Mouse (Mus musculus): ENCODE results near the gene Ap3b2. TPM values are rescaled to one million over a fixed set of nuclear protein-coding genes. Genes with fewer than 3 reads are reported as not detected.

The Ap3b2 gene
- polyA plus RNA-seq, 1 experiment from 2014 or later, result 0.50 TPM

DNA sequence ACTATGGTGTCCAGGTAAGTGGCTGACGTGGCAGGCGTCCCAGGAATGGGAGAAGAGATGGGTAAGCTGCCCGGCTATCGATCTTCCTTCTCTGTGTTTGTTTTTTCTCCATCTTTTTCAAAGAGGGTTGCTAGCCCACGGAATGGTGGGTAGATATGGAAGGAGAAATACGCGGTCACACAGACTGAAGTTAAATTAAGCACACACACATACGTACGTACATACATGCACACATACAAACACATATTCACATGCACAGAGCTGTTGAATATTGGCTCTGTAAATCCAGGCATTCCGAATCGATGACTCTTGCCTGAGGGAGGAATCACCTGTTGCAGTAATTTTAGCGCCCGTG is 29.9 kb upstream of the Ap3b2 start:
- WGBS, result 4% methylated on average over 13 of the region's 13 CpGs
- Histone ChIP-seq H3K27ac (ENCODE audit: low read length) (peak overlapping the region; percentile 94), H3K9me3 (ENCODE audit: control insufficient read depth, low read length) (no peaks in the 10 kb centered on the region), H3K36me3 (ENCODE audit: control insufficient read depth, insufficient read depth, low read length) (peaks cover 8% of the 10 kb centered on the region), H3K4me1 (replicated peaks; ENCODE audit: control insufficient read depth, insufficient read depth, low read length) (peaks cover 8% of the 10 kb centered on the region), H3K27me3 (ENCODE audit: control insufficient read depth, insufficient read depth, low read depth, low read length) (no peaks in the 10 kb centered on the region), H3K9ac (ENCODE audit: low read length) (peak overlapping the region; percentile 85), H3K4me2 (ENCODE audit: low read depth, low read length) (peak overlapping the region; percentile 76), H3K4me3 (ENCODE audit: low read length) (peak overlapping the region; percentile 67)
- 0 out of 2 replicates have a peak, but pooled peaks have one; percentile 14 for ATAC-seq (ENCODE audit: low read depth)

DNA sequence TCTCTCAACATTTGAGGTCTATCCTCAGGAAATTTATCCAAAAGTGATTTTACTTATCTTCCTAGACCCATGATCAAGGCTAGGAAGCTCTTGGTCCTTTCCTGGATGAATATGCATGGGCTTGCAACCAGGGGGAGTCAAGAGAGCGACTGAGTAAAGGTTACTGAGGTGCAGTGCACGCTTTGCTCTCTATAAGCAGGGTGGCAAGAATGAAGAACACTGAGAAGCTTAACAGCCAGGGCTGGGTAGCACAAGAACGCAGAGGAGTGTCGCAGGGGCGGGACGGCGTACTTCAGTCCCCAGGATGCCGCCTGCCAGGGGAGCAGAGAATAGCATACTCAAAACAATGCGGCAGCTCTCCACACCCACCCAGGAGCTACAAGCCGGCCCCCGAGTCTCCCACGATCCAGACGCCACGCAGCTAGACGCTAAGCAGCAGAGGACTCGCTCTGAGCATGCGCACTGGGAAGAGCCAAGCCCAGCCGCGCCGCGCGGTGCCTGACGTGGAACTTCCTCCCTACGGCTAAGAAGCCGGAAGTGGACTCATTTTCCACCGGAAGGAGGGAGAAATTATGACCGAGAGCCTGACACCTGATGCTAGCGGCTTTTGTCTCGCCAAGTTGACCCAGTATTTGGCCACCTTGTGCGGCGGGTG is 29.4 kb upstream of the Ap3b2 start:
- ATAC-seq (ENCODE audit: low read depth), result peak; percentile 98
- H3K4me1 ChIP-seq (replicated peaks; ENCODE audit: control insufficient read depth, insufficient read depth, low read length), result peaks cover 8% of the 10 kb centered on the region
- peaks cover 8% of the 10 kb centered on the region for H3K36me3 ChIP-seq (ENCODE audit: control insufficient read depth, insufficient read depth, low read length)
- no peaks in the 10 kb centered on the region for H3K27me3 ChIP-seq (ENCODE audit: control insufficient read depth, insufficient read depth, low read depth, low read length)
- peak overlapping the region; percentile 67 for H3K4me3 ChIP-seq (ENCODE audit: low read length)
- H3K9ac ChIP-seq (ENCODE audit: low read length), result peak overlapping the region; percentile 85
- H3K9me3 ChIP-seq (ENCODE audit: control insufficient read depth, low read length), result no peaks in the 10 kb centered on the region
- WGBS, result under 1% methylated on average over 31 of the region's 31 CpGs
- H3K4me2 ChIP-seq (ENCODE audit: low read depth, low read length), result peak overlapping the region; percentile 76
- peak overlapping the region; percentile 94 for H3K27ac ChIP-seq (ENCODE audit: low read length)

DNA sequence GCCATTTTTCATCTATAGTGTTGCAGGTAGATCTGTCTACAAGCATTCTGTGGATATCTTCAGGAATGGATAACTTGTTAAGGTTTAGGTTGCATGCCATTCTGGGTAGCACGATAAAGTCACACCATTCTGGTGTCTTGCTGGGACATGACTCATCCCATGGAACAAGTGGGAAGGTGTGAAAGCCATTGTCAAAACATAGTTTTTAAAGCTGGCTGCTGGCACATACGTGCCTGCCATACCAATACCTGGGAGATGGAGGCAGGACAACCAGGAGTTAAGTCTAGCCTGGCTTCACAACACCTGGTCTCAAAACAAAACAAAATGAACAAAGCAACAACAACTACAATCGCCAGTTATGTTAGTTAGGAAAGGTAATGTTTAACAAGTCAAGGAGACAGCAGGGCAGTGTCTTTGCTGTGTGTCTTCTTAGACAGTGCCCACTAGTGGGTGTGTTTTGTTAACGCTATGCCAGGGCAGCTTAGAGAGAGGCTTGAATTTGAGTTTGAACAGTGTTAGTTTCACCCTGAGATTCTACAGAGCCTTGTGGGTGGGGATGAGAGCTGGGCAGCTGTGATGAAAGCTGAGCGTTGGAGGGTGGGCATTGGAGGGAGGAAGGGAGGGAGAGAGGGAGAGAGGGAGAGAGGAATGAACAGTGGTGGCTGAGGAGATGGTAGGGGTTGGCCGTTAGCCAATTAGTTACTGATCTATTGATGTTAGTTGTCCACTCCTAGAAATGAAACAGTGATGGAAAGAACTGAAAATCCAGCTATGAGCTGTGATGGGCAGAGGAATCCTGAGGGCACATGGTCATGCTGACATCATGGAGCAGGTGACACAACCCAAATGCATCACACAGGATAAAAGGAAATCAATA is 22.7 kb upstream of the Ap3b2 start:
- Histone ChIP-seq H3K27ac (ENCODE audit: low read length) (no peak overlapping the region), H3K9me3 (ENCODE audit: control insufficient read depth, low read length) (no peaks in the 10 kb centered on the region), H3K9ac (ENCODE audit: low read length) (no peak overlapping the region), H3K27me3 (ENCODE audit: control insufficient read depth, insufficient read depth, low read depth, low read length) (no peaks in the 10 kb centered on the region), H3K4me3 (ENCODE audit: low read length) (no peak overlapping the region), H3K4me1 (replicated peaks; ENCODE audit: control insufficient read depth, insufficient read depth, low read length) (no peaks in the 10 kb centered on the region), H3K36me3 (ENCODE audit: control insufficient read depth, insufficient read depth, low read length) (no peaks in the 10 kb centered on the region), H3K4me2 (ENCODE audit: low read depth, low read length) (no peak overlapping the region)
- WGBS, result 57% methylated on average over 6 of the region's 6 CpGs
- ATAC-seq (ENCODE audit: low read depth), result no peak

DNA sequence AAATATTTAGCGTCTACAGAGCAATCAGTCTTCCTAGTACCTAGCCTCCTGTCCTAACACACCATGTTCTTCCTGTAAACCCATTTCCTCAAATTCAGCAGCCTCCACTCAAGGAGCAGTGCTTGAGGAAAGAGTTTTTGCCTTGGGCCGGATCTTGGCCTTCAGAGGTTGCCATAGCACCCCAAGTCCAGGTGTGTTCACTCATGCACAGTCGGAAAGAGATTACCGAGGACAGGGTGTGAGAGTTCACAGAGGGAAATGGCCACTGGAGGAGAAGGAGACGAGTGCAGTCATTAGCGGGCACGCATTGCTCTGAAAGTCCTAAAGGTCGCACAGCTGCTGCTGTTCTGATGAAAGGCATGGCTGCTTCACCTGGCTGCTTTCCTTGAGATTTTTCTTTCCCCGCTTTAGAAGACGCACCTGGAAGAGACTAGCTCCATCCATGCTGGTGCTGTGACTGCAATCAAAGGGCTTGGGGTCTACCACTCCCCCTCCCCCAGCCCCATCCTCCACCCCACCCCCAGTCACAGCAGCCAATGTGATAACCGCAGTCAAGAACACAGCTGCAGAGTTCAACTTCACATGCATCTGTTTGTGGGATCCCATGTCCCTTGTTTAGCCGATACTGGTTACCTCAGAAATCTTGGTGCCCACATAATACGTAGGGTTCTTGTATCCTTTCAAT is 21.3 kb upstream of the Ap3b2 start:
- Histone ChIP-seq H3K27ac (ENCODE audit: low read length) (no peak overlapping the region), H3K27me3 (ENCODE audit: control insufficient read depth, insufficient read depth, low read depth, low read length) (no peaks in the 10 kb centered on the region), H3K4me3 (ENCODE audit: low read length) (no peak overlapping the region), H3K9me3 (ENCODE audit: control insufficient read depth, low read length) (no peaks in the 10 kb centered on the region), H3K36me3 (ENCODE audit: control insufficient read depth, insufficient read depth, low read length) (no peaks in the 10 kb centered on the region), H3K4me1 (replicated peaks; ENCODE audit: control insufficient read depth, insufficient read depth, low read length) (no peaks in the 10 kb centered on the region), H3K4me2 (ENCODE audit: low read depth, low read length) (no peak overlapping the region), H3K9ac (ENCODE audit: low read length) (no peak overlapping the region)
- 36% methylated on average over 13 of the region's 13 CpGs for WGBS
- no peak for ATAC-seq (ENCODE audit: low read depth)

GRCm38 (mm10) chr7:81501050-81501449 is 7.3 kb upstream of the Ap3b2 start:
- Histone ChIP-seq H3K9me3 (ENCODE audit: control insufficient read depth, low read length) (no peaks in the 10 kb centered on the region), H3K4me1 (replicated peaks; ENCODE audit: control insufficient read depth, insufficient read depth, low read length) (no peaks in the 10 kb centered on the region), H3K27ac (ENCODE audit: low read length) (no peak overlapping the region), H3K4me3 (ENCODE audit: low read length) (no peak overlapping the region), H3K27me3 (ENCODE audit: control insufficient read depth, insufficient read depth, low read depth, low read length) (peaks cover 2% of the 10 kb centered on the region; the same call in 1 of the 2 replicates), H3K36me3 (ENCODE audit: control insufficient read depth, insufficient read depth, low read length) (no peaks in the 10 kb centered on the region), H3K9ac (ENCODE audit: low read length) (no peak overlapping the region), H3K4me2 (ENCODE audit: low read depth, low read length) (no peak overlapping the region)
- ATAC-seq (ENCODE audit: low read depth), result no peak
- 37% methylated on average over 2 of the region's 2 CpGs for WGBS

GRCm38 (mm10) chr7:81498181-81498580 is 4.5 kb upstream of the Ap3b2 start, which contains the start of gene BC048679:
BC048679 (minus strand) TSS chr7:81498281.
- 45% methylated on average over 7 of the region's 7 CpGs for WGBS
- Histone ChIP-seq H3K4me1 (replicated peaks; ENCODE audit: control insufficient read depth, insufficient read depth, low read length) (peaks cover 3% of the 10 kb centered on the region; the same call in 1 of the 2 replicates), H3K9ac (ENCODE audit: low read length) (no peak within 1 kb of the TSS), H3K9me3 (ENCODE audit: control insufficient read depth, low read length) (no peaks in the 10 kb centered on the region), H3K36me3 (ENCODE audit: control insufficient read depth, insufficient read depth, low read length) (no peaks in the 10 kb centered on the region), H3K4me3 (ENCODE audit: low read length) (no peak within 1 kb of the TSS), H3K27me3 (ENCODE audit: control insufficient read depth, insufficient read depth, low read depth, low read length) (peaks cover 5% of the 10 kb centered on the region; the same call in 1 of the 2 replicates), H3K4me2 (ENCODE audit: low read depth, low read length) (no peak within 1 kb of the TSS), H3K27ac (ENCODE audit: low read length) (no peak within 1 kb of the TSS)
- no peak for ATAC-seq (ENCODE audit: low read depth)

- Histone ChIP-seq H3K4me3 (ENCODE audit: low read length) (no peak overlapping the region), H3K27ac (ENCODE audit: low read length) (no peak overlapping the region), H3K4me1 (replicated peaks; ENCODE audit: control insufficient read depth, insufficient read depth, low read length) (peaks cover 3% of the 10 kb centered on the region; the same call in 1 of the 2 replicates), H3K4me2 (ENCODE audit: low read depth, low read length) (no peak overlapping the region), H3K36me3 (ENCODE audit: control insufficient read depth, insufficient read depth, low read length) (no peaks in the 10 kb centered on the region), H3K27me3 (ENCODE audit: control insufficient read depth, insufficient read depth, low read depth, low read length) (peaks cover 15% of the 10 kb centered on the region), H3K9me3 (ENCODE audit: control insufficient read depth, low read length) (no peaks in the 10 kb centered on the region), H3K9ac (ENCODE audit: low read length) (no peak overlapping the region)
- no peak for ATAC-seq (ENCODE audit: low read depth)
- WGBS, result 12% methylated on average over 6 of the region's 6 CpGs
Measured at GRCm38 (mm10) chr7:81497171-81497570, 3.4 kb upstream of the Ap3b2 start.

GRCm38 (mm10) chr7:81492628-81493027 is 1.1 kb downstream of the Ap3b2 start:
- no peak overlapping the region for H3K4me3 ChIP-seq (ENCODE audit: low read length)
- H3K9me3 ChIP-seq (ENCODE audit: control insufficient read depth, low read length), result no peaks in the 10 kb centered on the region
- H3K36me3 ChIP-seq (ENCODE audit: control insufficient read depth, insufficient read depth, low read length), result no peaks in the 10 kb centered on the region
- peaks cover 3% of the 10 kb centered on the region; the same call in 1 of the 2 replicates for H3K4me1 ChIP-seq (replicated peaks; ENCODE audit: control insufficient read depth, insufficient read depth, low read length)
- ATAC-seq (ENCODE audit: low read depth), result no peak
- WGBS, result 52% methylated on average over 9 of the region's 9 CpGs
- H3K4me2 ChIP-seq (ENCODE audit: low read depth, low read length), result no peak overlapping the region
- H3K27me3 ChIP-seq (ENCODE audit: control insufficient read depth, insufficient read depth, low read depth, low read length), result peaks cover 16% of the 10 kb centered on the region
- no peak overlapping the region for H3K27ac ChIP-seq (ENCODE audit: low read length)
- H3K9ac ChIP-seq (ENCODE audit: low read length), result no peak overlapping the region

- WGBS, result 10% methylated on average over 9 of the region's 9 CpGs
Measured at GRCm38 (mm10) chr7:81489649-81490048, 4.1 kb downstream of the Ap3b2 start.

More at GRCm38 (mm10) chr7:81489649-81490048, 4.1 kb downstream of the Ap3b2 start:
- no peak overlapping the region for H3K9ac ChIP-seq (ENCODE audit: low read length)
- H3K4me2 ChIP-seq (ENCODE audit: low read depth, low read length), result no peak overlapping the region
- no peak overlapping the region for H3K4me3 ChIP-seq (ENCODE audit: low read length)
- H3K9me3 ChIP-seq (ENCODE audit: control insufficient read depth, low read length), result no peaks in the 10 kb centered on the region
- no peak for ATAC-seq (ENCODE audit: low read depth)
- no peaks in the 10 kb centered on the region for H3K36me3 ChIP-seq (ENCODE audit: control insufficient read depth, insufficient read depth, low read length)
- peaks cover 13% of the 10 kb centered on the region for H3K27me3 ChIP-seq (ENCODE audit: control insufficient read depth, insufficient read depth, low read depth, low read length)
- H3K27ac ChIP-seq (ENCODE audit: low read length), result no peak overlapping the region
- H3K4me1 ChIP-seq (replicated peaks; ENCODE audit: control insufficient read depth, insufficient read depth, low read length), result peaks cover 3% of the 10 kb centered on the region; the same call in 1 of the 2 replicates
